Mouse (Mus musculus): ENCODE results near the gene Olfr922. TPM values are rescaled to one million over a fixed set of nuclear protein-coding genes. Genes with fewer than 3 reads are reported as not detected.

Gene Olfr922
- not detected in 2 replicates for polyA plus RNA-seq (2012; rRNA removed)

- H3K4me1 ChIP-seq (ENCODE audit: control insufficient read depth, insufficient read depth, low read length): no peaks in the 10 kb centered on the region
- TF ChIP-seq CTCF (IDR thresholded peaks at IDR 0.05; ENCODE audit: extremely low read depth, insufficient read depth, low read length) (no peak), POLR2A (IDR thresholded peaks at IDR 0.05; ENCODE audit: extremely low read depth, insufficient read depth, low read length) (no peak)
- H3K27ac ChIP-seq (ENCODE audit: insufficient read depth, low read length): no peak within 1 kb of the TSS
- H3K4me3 ChIP-seq (ENCODE audit: insufficient read depth, low read length): no peak within 1 kb of the TSS
These were observed at the start of gene Olfr922 for GRCm38 (mm10) chr9:38814314-38814713. Gene Olfr922 (plus strand): TSS chr9:38814614.

- Histone ChIP-seq H3K4me3 (ENCODE audit: insufficient read depth, low read length) (no peak within 1 kb of the TSS), H3K4me1 (ENCODE audit: control insufficient read depth, insufficient read depth, low read length) (no peaks in the 10 kb centered on the region), H3K27ac (ENCODE audit: insufficient read depth, low read length) (no peak within 1 kb of the TSS)
- TF ChIP-seq CTCF (IDR thresholded peaks at IDR 0.05; ENCODE audit: extremely low read depth, insufficient read depth, low read length) (no peak), POLR2A (IDR thresholded peaks at IDR 0.05; ENCODE audit: extremely low read depth, insufficient read depth, low read length) (no peak)
These were observed 41.6 kb upstream of the Olfr922 start, which contains the start of gene Olfr921 for GRCm38 (mm10) chr9:38772768-38773167. Gene Olfr921 (plus strand): TSS chr9:38773068.

- H3K4me1 ChIP-seq (ENCODE audit: control insufficient read depth, insufficient read depth, low read length): no peaks in the 10 kb centered on the region
- no peak for TF ChIP-seq POLR2A (IDR thresholded peaks at IDR 0.05; ENCODE audit: extremely low read depth, insufficient read depth, low read length)
- TF ChIP-seq CTCF (IDR thresholded peaks at IDR 0.05; ENCODE audit: extremely low read depth, insufficient read depth, low read length): no peak
- no peak overlapping the region for H3K27ac ChIP-seq (ENCODE audit: insufficient read depth, low read length)
- H3K4me3 ChIP-seq (ENCODE audit: insufficient read depth, low read length): no peak overlapping the region
These were observed 21.7 kb upstream of the Olfr922 start for GRCm38 (mm10) chr9:38792689-38793088.

DNA sequence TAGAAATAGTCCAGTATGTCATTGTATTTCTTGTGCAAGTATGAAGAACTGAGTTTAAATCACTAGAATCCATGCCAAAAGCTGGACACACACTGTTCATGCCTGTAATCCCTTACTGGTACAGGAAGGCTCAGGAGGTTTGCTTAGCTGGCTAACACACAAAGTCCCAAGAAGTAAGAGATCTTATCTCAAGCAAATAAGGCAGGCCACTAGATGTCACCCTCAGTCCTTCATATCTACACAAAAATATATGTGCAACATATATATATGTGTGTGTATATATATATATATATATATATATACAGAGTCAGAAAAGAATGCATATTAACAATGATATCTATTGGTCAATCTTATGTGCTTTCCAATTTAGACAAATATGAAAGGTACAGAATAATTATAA, 8.7 kb upstream of the Olfr922 start:
- Histone ChIP-seq H3K27ac (ENCODE audit: insufficient read depth, low read length) (no peak overlapping the region), H3K4me1 (ENCODE audit: control insufficient read depth, insufficient read depth, low read length) (no peaks in the 10 kb centered on the region), H3K4me3 (ENCODE audit: insufficient read depth, low read length) (no peak overlapping the region)
- no peak for TF ChIP-seq CTCF (IDR thresholded peaks at IDR 0.05; ENCODE audit: extremely low read depth, insufficient read depth, low read length)
- no peak for TF ChIP-seq POLR2A (IDR thresholded peaks at IDR 0.05; ENCODE audit: extremely low read depth, insufficient read depth, low read length)

- Histone ChIP-seq H3K4me1 (ENCODE audit: control insufficient read depth, insufficient read depth, low read length) (no peaks in the 10 kb centered on the region), H3K4me3 (ENCODE audit: insufficient read depth, low read length) (no peak overlapping the region), H3K27ac (ENCODE audit: insufficient read depth, low read length) (no peak overlapping the region)
- TF ChIP-seq CTCF (IDR thresholded peaks at IDR 0.05; ENCODE audit: extremely low read depth, insufficient read depth, low read length): no peak
- TF ChIP-seq POLR2A (IDR thresholded peaks at IDR 0.05; ENCODE audit: extremely low read depth, insufficient read depth, low read length): no peak
These were observed 1.1 kb downstream of the Olfr922 start for GRCm38 (mm10) chr9:38815458-38815986.

DNA sequence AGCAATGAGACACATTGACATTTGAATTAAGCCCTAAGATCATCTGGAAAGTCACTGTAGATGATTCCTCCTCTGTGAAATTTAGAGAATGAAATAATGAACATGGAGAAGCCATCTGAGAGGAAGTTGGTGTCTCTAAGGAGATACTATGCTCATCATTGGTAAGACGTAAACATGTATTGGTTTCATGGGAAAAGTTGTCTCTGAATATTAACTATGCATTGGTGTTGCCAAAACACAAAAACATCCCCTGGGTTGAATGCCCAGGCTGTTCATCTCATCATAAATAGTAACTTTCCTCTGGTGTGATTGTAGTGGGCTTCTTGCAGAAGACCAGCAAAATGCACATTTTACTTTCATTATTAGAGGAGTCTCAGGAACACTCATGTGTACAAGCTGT, 11.8 kb downstream of the Olfr922 start, which contains the start of gene Olfr923:
TSS of gene Olfr923 (plus strand) at position 301 of the 400 bp plus-strand sequence.
- Histone ChIP-seq H3K4me1 (ENCODE audit: control insufficient read depth, insufficient read depth, low read length) (no peaks in the 10 kb centered on the region), H3K4me3 (ENCODE audit: insufficient read depth, low read length) (no peak within 1 kb of the TSS), H3K27ac (ENCODE audit: insufficient read depth, low read length) (no peak within 1 kb of the TSS)
- TF ChIP-seq CTCF (IDR thresholded peaks at IDR 0.05; ENCODE audit: extremely low read depth, insufficient read depth, low read length) (no peak), POLR2A (IDR thresholded peaks at IDR 0.05; ENCODE audit: extremely low read depth, insufficient read depth, low read length) (no peak)

GRCm38 (mm10) chr9:38833027-38833426, 18.6 kb downstream of the Olfr922 start:
- TF ChIP-seq CTCF (IDR thresholded peaks at IDR 0.05; ENCODE audit: extremely low read depth, insufficient read depth, low read length): no peak
- no peak for TF ChIP-seq POLR2A (IDR thresholded peaks at IDR 0.05; ENCODE audit: extremely low read depth, insufficient read depth, low read length)
- Histone ChIP-seq H3K4me1 (ENCODE audit: control insufficient read depth, insufficient read depth, low read length) (no peaks in the 10 kb centered on the region), H3K4me3 (ENCODE audit: insufficient read depth, low read length) (no peak overlapping the region)

GRCm38 (mm10) chr9:38844149-38844548, 29.7 kb downstream of the Olfr922 start, which contains the start of gene Olfr924:
Gene Olfr924 (plus strand): TSS chr9:38844449.
- no peaks in the 10 kb centered on the region for H3K4me1 ChIP-seq (ENCODE audit: control insufficient read depth, insufficient read depth, low read length)
- H3K4me3 ChIP-seq (ENCODE audit: insufficient read depth, low read length): no peak within 1 kb of the TSS
- no peak within 1 kb of the TSS for H3K27ac ChIP-seq (ENCODE audit: insufficient read depth, low read length)
- TF ChIP-seq POLR2A (IDR thresholded peaks at IDR 0.05; ENCODE audit: extremely low read depth, insufficient read depth, low read length) (no peak), CTCF (IDR thresholded peaks at IDR 0.05; ENCODE audit: extremely low read depth, insufficient read depth, low read length) (no peak)

More at GRCm38 (mm10) chr9:38833027-38833426, 18.6 kb downstream of the Olfr922 start:
- no peak overlapping the region for H3K27ac ChIP-seq (ENCODE audit: insufficient read depth, low read length)

GRCm38 (mm10) chr9:38854760-38855159, 40.3 kb downstream of the Olfr922 start, which contains the start of gene Olfr26:
Gene Olfr26 (plus strand): TSS chr9:38855060.
- no peak within 1 kb of the TSS for H3K4me3 ChIP-seq (ENCODE audit: insufficient read depth, low read length)
- no peak for TF ChIP-seq CTCF (IDR thresholded peaks at IDR 0.05; ENCODE audit: extremely low read depth, insufficient read depth, low read length)
- TF ChIP-seq POLR2A (IDR thresholded peaks at IDR 0.05; ENCODE audit: extremely low read depth, insufficient read depth, low read length): no peak
- no peak within 1 kb of the TSS for H3K27ac ChIP-seq (ENCODE audit: insufficient read depth, low read length)
- no peaks in the 10 kb centered on the region for H3K4me1 ChIP-seq (ENCODE audit: control insufficient read depth, insufficient read depth, low read length)

Other genes with a start within 250 kb of the Olfr922 start
- not detected in 2 replicates for gene Olfr912, start 234.4 kb upstream of the Olfr922 start, polyA plus RNA-seq (2012; rRNA removed)
- gene Olfr913, start 221.9 kb upstream of the Olfr922 start, polyA plus RNA-seq (2012; rRNA removed): not detected in 2 replicates
- not detected in 2 replicates for gene Olfr914, start 209.5 kb upstream of the Olfr922 start, polyA plus RNA-seq (2012; rRNA removed)
- not detected in 2 replicates for gene Olfr916, start 154.7 kb upstream of the Olfr922 start, polyA plus RNA-seq (2012; rRNA removed)
- not detected in 2 replicates for gene Olfr917, start 148.8 kb upstream of the Olfr922 start, polyA plus RNA-seq (2012; rRNA removed)
- gene Olfr918, start 140.0 kb upstream of the Olfr922 start, polyA plus RNA-seq (2012; rRNA removed): not detected in 2 replicates
- not detected in 2 replicates for gene Olfr919, start 110.9 kb upstream of the Olfr922 start, polyA plus RNA-seq (2012; rRNA removed)
- gene Vwa5a, start 96.3 kb upstream of the Olfr922 start, polyA plus RNA-seq (2012; rRNA removed): 8.2 and 9.3 TPM in 2 replicates
- 0.17 and 0.21 TPM in 2 replicates for gene Olfr920, start 62.3 kb upstream of the Olfr922 start, polyA plus RNA-seq (2012; rRNA removed)
- not detected in 2 replicates for gene Olfr921, start 41.5 kb upstream of the Olfr922 start, polyA plus RNA-seq (2012; rRNA removed)
- not detected in 2 replicates for gene Olfr923, start 11.9 kb downstream of the Olfr922 start, polyA plus RNA-seq (2012; rRNA removed)
- gene Olfr924, start 29.8 kb downstream of the Olfr922 start, polyA plus RNA-seq (2012; rRNA removed): not detected in 2 replicates
- gene Olfr26, start 40.4 kb downstream of the Olfr922 start, polyA plus RNA-seq (2012; rRNA removed): not detected in 2 replicates
- gene Olfr926, start 62.5 kb downstream of the Olfr922 start, polyA plus RNA-seq (2012; rRNA removed): not detected in 2 replicates
- not detected in 2 replicates for gene Olfr930, start 115.2 kb downstream of the Olfr922 start, polyA plus RNA-seq (2012; rRNA removed)
- gene Olfr933, start 157.7 kb downstream of the Olfr922 start, polyA plus RNA-seq (2012; rRNA removed): not detected in 2 replicates
- gene Olfr934, start 173.7 kb downstream of the Olfr922 start, polyA plus RNA-seq (2012; rRNA removed): not detected in 2 replicates
- not detected in 2 replicates for gene Olfr935, start 185.1 kb downstream of the Olfr922 start, polyA plus RNA-seq (2012; rRNA removed)
- gene Olfr146, start 208.8 kb downstream of the Olfr922 start, polyA plus RNA-seq (2012; rRNA removed): not detected in 2 replicates

Measured in cortical plate, adult 2 months (tissue).